Mouse (Mus musculus) cerebellum, postnatal 4 days (tissue): ENCODE results near the gene Cbr2.
"Not testable (repeated sequence)": the region's sequence is repeated elsewhere in the genome, so short reads cannot be mapped to it uniquely, and the experiment has no call there.

Experiments
- DNase-seq, 2 experiments: peaks; one replicate each; pipeline ENCODE4 v3.0.0; 2022; ENCODE audit warnings: low spot score in 2 of 2, mixed read lengths in 1 of 2

Gene Cbr2

GRCm38 (mm10) chr11:120731395-120731794 is 519 bp downstream of the Cbr2 start:
- no peak for DNase-seq

DNA sequence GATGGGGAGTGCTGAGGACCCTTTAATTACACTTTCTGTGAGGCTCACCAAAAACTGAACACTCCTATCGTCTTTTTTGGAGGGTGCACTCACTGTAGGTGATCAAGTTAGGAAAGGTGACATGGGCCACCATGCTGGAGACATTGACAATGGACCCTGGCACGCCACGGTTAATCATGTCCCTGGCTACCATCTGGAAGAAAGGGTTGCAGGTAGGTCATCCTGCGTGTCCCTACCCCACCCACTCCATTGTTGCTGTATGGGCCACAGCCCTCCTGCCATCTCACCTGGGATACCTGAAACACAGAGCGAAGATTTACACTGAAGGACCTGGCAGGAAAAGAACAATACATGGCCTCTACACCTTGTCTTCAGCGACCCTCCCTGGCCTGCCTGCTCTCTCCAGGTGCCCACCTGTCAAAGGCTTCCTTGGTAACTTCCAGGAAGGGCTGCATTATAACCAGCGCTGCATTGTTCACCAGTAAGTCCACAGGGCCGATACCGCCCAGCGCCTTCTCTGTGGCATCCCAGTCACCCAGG is 1.5 kb downstream of the Cbr2 start:
- no peak for DNase-seq

- not testable (repeated sequence) for DNase-seq
Measured at GRCm38 (mm10) chr11:120729432-120730050, 2.4 kb downstream of the Cbr2 start.

GRCm38 (mm10) chr11:120728530-120729240 is 3.2 kb downstream of the Cbr2 start:
- DNase-seq: no peak

GRCm38 (mm10) chr11:120727564-120727963 is 4.3 kb downstream of the Cbr2 start:
- DNase-seq: no peak

DNA sequence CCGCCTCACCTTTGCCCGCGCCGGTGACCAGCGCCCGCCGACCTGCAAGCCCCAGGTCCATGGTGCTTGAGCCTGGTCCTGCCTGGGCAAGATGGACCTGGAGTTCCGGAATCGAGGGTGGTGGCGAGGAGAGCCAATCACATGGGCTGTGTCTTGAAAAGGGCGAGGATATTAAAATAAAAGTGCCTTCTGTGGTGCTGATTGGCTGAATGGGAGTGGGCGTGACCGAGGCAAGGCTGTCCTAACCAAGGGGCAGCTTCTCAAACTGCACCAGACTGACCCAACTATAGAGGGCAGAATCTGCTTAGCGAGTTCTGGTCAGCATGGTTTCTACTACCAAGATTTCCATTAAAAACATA is 4.8 kb downstream of the Cbr2 start, which contains the start of gene Dcxr:
Gene Dcxr (minus strand): TSS at position 113 of the 359 bp plus-strand sequence.
- peak in 1 of 2 experiments; percentile 63 for DNase-seq

GRCm38 (mm10) chr11:120726243-120727168 is 5.4 kb downstream of the Cbr2 start:
- no peak for DNase-seq

GRCm38 (mm10) chr11:120723509-120723908 is 8.4 kb downstream of the Cbr2 start:
- no peak for DNase-seq

DNA sequence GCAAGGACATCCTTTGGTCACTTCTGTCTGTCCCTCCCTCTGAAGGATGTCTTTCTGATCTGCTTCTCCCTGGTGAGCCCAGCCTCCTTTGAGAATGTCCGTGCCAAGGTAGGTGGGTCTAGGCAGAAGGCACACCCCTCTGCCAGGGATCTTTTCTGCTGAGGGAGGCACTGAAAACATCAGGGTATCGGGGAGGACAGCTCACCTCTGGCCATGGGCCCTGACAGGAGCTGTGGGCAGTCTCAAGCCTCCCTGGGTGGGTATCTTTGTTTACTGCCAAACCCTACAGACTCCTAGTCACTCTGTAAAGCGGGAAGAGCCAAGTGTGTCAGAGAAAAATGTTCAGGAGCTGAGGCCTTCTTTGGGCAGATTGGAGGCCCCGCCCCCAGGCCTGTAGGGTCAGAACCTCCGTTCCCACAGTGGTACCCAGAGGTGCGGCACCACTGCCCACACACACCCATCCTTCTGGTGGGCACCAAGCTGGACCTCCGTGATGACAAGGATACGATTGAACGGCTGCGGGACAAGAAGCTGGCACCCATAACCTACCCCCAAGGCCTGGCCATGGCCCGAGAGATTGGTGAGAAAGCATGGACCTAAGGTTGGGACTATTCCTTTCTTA is 9.0 kb downstream of the Cbr2 start:
- no peak for DNase-seq

DNA sequence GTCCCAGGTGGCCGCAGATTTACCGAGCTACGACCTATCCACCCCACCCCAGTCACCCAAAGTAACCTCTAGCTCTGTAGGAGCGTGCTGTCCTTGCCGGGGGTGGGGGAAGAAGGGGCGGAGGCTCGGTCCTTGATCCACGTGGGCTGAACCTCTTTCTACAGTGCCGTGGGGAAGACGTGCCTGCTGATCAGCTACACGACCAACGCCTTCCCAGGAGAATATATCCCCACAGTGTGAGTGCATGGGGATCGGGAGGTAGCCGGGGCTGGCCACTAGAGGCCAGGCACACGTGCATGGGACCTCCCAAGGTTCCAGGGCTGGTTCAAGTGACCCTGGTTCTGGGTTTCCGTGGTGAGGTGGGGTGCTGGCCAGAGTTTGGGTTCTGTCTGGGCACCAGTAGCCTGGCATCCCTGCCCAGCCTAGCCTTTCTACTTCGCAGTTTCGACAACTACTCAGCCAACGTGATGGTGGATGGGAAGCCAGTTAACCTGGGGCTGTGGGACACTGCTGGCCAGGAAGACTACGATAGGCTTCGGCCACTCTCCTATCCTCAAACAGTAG is 9.8 kb downstream of the Cbr2 start:
- no peak for DNase-seq

DNA sequence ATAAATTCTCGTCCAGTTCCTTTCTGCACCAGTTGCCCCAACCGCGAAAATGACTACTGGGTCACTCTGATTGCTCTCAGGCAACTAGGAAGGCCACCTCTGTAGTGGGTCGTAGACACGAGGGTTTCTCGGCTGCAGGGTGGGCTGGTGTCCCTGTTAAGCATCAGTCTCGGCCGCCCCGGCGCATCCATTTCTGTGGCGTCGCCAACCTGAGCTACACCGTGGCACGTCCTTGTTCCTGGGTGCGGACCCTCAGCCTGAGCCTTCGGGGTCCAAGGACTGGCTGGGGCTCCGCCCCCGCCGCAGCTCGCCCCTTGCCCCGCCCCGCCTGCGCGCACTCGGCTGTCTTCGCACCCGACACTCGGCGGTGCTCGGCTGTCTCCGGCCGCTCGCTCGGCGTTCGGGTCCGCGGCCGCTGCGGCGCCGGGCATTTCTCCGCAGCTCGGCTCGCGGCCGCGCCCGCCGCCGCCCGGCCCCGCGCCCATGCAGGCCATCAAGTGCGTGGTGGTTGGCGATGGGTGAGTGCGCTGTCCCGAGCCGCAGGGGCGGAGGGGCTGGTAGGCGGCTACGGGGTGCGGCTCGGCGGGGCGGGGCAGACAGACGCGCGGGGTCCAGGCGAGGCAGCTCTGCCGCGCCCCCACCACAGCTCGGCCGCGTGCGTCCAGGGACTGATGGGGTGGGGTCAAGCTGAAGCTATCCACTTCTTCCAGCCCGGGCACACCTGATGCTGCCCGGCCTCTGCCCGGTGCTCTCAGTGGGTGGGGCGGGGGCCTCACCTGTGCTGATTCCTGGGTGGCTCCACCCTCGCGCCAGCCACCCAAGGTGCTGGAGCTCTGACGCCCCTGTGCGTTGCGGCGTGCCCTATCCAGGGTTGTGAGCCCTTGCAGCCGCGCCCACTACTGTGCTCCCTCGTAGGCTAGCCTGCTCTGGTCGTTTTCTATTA is 10.5 kb downstream of the Cbr2 start, which contains the start of gene Rac3:
Gene Rac3 (plus strand): TSS at position 347 of the 943 bp plus-strand sequence.
- DNase-seq: peak; percentile 61 to 83

- peak; percentile 94 to 95 for DNase-seq
Measured at GRCm38 (mm10) chr11:120720450-120720849, 11.5 kb downstream of the Cbr2 start.

DNA sequence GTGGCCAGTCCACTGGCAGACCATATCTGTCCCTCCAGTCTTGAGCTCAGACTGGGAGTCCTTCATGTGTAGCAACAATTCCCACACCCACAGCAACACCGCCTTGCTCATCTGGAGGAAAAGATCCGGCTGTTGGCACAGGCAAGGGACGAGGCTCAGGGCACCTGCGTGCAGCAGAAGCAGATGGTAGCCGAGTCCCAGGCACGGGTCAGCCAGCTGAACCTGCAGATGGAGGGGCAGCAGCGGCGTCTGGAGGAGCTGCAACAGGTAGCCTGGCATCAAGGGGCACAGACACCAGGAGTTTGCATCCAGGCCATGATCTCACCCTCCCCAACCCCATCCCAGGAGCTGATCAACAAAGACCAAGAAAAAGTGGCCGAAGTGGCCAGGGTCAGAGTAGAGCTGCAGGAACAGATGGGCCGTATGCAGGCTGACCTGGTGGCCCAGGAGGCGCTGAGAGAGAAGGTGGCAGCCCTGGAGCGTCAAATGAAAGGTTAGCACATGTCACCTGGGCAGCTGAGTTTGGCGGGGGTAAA is 12.0 kb downstream of the Cbr2 start:
- DNase-seq: no peak

DNA sequence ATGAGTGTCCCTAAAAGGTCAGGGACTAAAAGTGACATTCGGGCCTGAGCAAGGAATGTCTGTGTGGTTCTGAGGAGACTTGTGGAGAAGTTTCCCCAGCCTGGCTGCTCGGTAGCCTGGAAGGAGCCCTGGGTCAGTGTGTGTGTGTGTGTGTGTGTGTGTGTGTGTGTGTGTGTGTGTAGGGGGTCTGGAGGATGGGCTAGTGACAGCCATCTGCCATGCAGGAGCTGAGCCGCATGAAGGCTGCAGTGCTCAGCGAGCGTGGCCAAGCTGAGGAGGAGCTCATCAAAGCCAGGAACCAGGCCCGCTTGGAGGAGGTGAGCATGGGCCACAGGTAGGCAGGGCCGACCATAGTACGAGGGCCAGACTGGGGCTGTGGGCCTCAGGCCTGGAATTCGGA is 12.7 kb downstream of the Cbr2 start:
- no peak for DNase-seq

DNA sequence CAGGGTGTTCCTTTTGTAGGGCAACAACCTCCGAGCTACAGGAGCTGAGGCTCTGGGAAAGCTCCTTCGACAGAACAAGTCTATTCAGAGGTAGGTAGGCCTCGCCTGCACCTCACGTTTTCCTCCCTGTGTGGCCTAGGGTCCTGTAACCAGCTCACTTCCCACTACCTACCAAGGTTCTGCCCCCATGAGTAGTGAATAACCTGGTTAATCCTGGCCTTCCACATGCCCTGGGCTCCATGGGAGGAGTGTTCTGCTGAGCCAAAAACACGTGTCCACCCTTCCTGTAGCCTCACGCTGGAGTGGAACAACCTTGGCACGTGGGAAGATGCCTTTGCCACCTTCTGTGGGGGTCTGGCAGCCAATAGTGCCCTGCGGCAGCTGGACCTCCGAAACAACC is 16.8 kb downstream of the Cbr2 start:
- DNase-seq: no peak

- no peak for DNase-seq
Measured at GRCm38 (mm10) chr11:120714546-120714945, 17.4 kb downstream of the Cbr2 start.

DNA sequence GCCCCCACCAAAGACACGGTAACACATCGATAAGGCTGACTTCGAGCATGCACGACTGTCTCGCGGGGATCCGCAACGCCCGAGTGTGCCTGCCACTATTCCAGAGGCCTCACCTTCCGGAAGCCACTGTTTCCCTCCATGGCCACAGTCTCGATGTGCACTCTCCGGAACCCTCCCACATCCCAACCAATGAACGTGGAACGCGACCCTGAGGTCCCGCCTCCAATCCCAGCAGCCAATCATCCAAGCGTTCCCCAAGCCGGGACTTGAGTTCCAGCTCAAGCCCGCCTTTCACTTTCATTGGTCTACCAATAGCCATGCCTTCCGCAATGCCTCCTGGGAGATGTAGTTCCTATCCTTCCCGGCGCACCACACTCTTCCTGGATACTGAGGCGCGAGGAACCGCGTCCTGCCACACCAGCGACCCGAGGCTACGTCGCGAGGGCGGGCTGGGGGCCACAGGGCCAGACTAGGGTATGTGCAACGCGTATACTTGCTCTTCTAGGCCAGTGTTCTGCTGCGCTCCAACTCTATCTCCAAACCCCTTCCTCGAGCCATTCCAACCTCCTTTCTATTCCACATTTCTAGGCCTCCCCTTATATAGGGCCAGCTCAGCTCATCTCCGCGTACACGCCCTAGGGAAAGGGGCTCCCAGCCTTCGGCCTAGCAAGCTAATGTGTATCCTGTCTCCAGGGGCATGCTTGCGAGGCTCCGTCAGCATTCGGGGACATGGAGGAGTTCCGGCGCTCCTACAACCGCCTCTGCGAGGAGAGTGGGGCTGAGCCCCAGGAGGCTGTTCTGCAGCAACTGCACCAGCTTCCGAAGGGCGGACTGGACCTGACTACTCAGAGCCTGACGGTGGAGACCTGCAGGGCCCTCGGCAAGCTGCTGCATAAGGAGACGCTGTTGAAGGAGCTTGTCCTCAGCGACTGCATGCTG is 18.1 kb downstream of the Cbr2 start, which contains the start of the genes Cenpx and Lrrc45:
Gene Cenpx (minus strand): TSS at position 159 of the 939 bp plus-strand sequence.
Gene Lrrc45 (plus strand): TSS at position 346 of the 939 bp plus-strand sequence.
- DNase-seq: peak; percentile 92 to 95
